Mouse (Mus musculus): ENCODE measurements around the gene Fam131b. TPM values are rescaled to one million over a fixed set of nuclear protein-coding genes. Genes with fewer than 3 reads are reported as not detected.

The Fam131b gene
- polyA plus RNA-seq, 1 experiment from 2014 or later = 3.6 TPM

DNA sequence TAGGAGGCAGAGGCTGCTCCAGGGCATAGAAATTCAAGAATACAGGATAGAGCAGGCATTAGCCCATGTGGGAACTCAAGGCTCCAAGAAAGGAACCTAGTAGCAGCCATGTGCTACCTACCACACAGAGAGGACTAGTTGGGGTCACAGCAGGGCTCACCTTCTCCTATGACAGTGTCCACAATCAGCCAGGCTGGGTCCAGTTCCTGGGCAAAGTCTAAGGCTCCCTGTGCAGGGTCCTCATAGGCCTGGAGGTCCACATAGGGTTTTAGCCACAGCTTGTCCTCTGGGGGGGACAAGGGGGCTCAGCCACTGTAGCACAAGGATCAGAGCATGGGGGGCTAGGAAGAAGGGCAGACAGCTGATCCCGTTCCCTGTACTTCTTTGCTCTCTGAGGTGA is 38.1 kb upstream of the Fam131b start:
- H3K27ac ChIP-seq = no peak overlapping the region
- H3K4me2 ChIP-seq = no peak overlapping the region
- H3K9me3 ChIP-seq = no peaks in the 10 kb centered on the region
- H3K9ac ChIP-seq = no peak overlapping the region
- ATAC-seq (ENCODE audit: low FRiP score) = no peak
- WGBS = 65% methylated on average over 1 of the region's 1 CpGs
- peaks cover 26% of the 10 kb centered on the region for H3K36me3 ChIP-seq (replicated peaks)
- H3K4me1 ChIP-seq = peaks cover 3% of the 10 kb centered on the region; the same call in 1 of the 2 replicates
- no peaks in the 10 kb centered on the region for H3K27me3 ChIP-seq
- H3K4me3 ChIP-seq (replicated peaks) = no peak overlapping the region

DNA sequence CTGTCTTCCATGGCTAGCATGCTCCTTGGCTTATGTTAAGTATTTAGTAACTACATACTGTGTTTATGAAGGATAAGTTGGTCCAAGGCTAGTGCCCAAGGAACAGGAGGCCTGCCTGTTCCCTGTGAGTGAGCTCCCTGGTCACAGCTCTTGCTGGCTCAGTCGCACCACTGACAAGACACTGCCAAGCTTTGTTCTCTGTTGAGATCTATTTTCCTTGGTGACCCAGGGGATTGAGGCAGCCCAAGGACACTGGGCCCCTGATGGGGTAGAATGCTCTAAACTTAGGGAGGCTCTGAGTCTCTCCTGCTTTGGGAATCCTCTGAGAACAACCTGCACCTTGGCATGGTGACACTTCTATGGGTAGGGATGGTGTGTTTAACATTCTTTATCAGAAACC is 37.6 kb upstream of the Fam131b start:
- Histone ChIP-seq H3K4me3 (replicated peaks) (no peak overlapping the region), H3K9ac (no peak overlapping the region), H3K4me1 (peaks cover 3% of the 10 kb centered on the region; the same call in 1 of the 2 replicates), H3K27me3 (no peaks in the 10 kb centered on the region), H3K9me3 (no peaks in the 10 kb centered on the region), H3K27ac (no peak overlapping the region), H3K36me3 (replicated peaks) (peaks cover 30% of the 10 kb centered on the region), H3K4me2 (no peak overlapping the region)
- WGBS = 72% methylated on average over 1 of the region's 1 CpGs
- no peak for ATAC-seq (ENCODE audit: low FRiP score)

DNA sequence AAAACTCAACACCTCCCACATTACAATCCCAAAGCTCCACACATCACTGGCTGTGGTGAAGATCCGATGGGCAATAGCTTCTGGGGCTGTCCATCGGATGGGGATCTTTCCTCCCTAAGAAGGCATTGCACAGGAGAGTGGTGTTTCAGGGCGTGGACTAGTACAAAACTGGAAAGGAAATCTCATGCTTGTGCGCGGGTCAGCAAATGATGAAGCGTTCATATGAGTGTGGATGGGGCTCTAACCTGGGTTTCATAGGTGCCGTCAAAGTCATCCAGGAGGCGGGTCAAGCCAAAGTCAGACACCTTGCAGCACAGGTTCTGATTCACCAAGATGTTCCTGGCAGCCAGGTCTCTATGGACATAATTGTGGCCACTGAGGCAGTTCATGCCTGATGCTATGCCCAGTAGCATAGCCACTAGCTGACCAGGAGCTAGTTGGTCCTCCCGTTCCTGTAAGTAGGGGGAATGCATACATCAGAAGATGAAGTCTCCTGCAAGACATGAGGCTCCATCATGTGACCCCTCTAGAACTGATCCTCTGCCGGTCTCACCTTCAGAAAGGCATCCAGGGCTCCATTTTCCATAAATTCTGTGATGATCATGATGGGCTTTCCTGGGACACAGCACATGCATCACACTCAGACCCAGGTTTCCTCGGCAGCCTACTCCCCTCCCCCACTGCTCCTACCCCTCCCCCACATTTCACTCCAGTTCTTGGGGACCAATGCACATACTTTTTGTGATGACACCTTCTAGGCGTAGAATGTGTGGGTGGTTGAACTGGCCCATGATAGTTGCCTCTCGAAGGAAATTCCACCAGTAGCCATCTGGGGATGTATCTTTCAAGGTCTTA is 36.8 kb upstream of the Fam131b start:
- peaks cover 38% of the 10 kb centered on the region for H3K36me3 ChIP-seq (replicated peaks)
- no peaks in the 10 kb centered on the region for H3K27me3 ChIP-seq
- H3K4me1 ChIP-seq = peaks cover 3% of the 10 kb centered on the region; the same call in 1 of the 2 replicates
- H3K9me3 ChIP-seq = no peaks in the 10 kb centered on the region
- no peak overlapping the region for H3K4me2 ChIP-seq
- H3K27ac ChIP-seq = no peak overlapping the region
- no peak overlapping the region for H3K9ac ChIP-seq
- no peak for ATAC-seq (ENCODE audit: low FRiP score)
- H3K4me3 ChIP-seq (replicated peaks) = no peak overlapping the region
- 95% methylated on average over 13 of the region's 13 CpGs for WGBS

DNA sequence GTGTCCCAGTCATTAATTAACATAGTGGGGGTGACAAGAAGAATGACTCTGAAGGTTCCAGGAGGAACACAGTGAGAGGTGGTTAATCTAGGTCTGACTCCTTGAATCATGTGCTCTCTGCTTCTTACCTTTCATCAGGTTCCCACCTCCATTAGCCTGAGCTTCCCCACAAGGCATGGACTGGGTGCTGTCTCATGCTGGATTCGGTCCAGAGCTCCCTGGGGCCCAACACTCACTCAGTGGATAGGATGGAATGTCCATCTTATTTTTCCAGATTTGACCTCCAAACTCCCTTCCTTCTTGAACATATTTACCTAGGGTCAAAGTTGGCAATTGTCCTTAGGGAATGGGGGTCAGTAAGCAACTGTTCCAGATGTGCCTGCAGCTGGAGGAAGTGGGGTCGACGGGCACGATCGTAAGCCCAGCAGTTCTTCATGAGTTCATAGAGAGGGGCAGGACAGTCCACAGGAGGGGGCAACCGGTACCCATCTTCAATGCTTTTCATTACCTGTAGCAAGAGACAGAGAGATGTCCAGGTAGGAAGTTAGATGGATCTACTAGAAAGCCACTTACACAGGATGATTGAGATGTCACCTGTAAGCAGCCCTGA is 35.9 kb upstream of the Fam131b start:
- peaks cover 3% of the 10 kb centered on the region; the same call in 1 of the 2 replicates for H3K4me1 ChIP-seq
- ATAC-seq (ENCODE audit: low FRiP score) = no peak
- no peak overlapping the region for H3K9ac ChIP-seq
- no peak overlapping the region for H3K27ac ChIP-seq
- H3K9me3 ChIP-seq = no peaks in the 10 kb centered on the region
- WGBS = 95% methylated on average over 6 of the region's 6 CpGs
- no peak overlapping the region for H3K4me2 ChIP-seq
- peaks cover 48% of the 10 kb centered on the region for H3K36me3 ChIP-seq (replicated peaks)
- no peaks in the 10 kb centered on the region for H3K27me3 ChIP-seq
- H3K4me3 ChIP-seq (replicated peaks) = no peak overlapping the region

- no peaks in the 10 kb centered on the region for H3K9me3 ChIP-seq
- no peak overlapping the region for H3K4me2 ChIP-seq
- no peak overlapping the region for H3K9ac ChIP-seq
- no peak for ATAC-seq (ENCODE audit: low FRiP score)
- no peak overlapping the region for H3K27ac ChIP-seq
- H3K4me1 ChIP-seq = peaks cover 3% of the 10 kb centered on the region; the same call in 1 of the 2 replicates
- no peaks in the 10 kb centered on the region for H3K27me3 ChIP-seq
- H3K4me3 ChIP-seq (replicated peaks) = no peak overlapping the region
- 81% methylated on average over 9 of the region's 9 CpGs for WGBS
- H3K36me3 ChIP-seq (replicated peaks) = peaks cover 52% of the 10 kb centered on the region
These were observed 35.1 kb upstream of the Fam131b start for GRCm38 (mm10) chr6:42359364-42360147.

DNA sequence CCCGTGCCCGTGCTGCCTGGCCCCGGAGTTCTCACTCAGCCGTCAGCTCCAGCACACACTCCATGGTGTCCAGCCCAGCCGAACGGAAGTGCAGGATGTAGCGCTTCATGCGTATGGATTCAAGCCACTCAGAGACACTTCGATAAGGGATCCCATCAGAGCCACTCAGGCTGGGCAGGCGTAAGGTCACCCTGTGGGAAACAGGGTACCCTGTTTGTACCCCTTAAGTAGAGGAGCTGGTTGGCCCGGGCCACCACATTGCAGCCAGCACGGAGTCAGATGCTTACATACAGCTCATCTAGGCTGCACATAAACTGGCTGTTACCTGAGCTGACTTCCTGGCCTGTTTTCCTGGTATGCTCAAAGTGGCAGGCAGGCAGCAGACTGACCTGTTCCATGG is 34.5 kb upstream of the Fam131b start:
- whole genome bisulfite sequencing = 93% methylated on average over 12 of the region's 12 CpGs
- Histone ChIP-seq H3K27ac (no peak overlapping the region), H3K27me3 (no peaks in the 10 kb centered on the region), H3K4me1 (peaks cover 10% of the 10 kb centered on the region), H3K4me2 (no peak overlapping the region), H3K36me3 (replicated peaks) (peaks cover 52% of the 10 kb centered on the region), H3K4me3 (replicated peaks) (no peak overlapping the region), H3K9me3 (no peaks in the 10 kb centered on the region), H3K9ac (no peak overlapping the region)
- no peak for ATAC-seq (ENCODE audit: low FRiP score)

- WGBS = 80% methylated on average over 6 of the region's 6 CpGs
- no peaks in the 10 kb centered on the region for H3K9me3 ChIP-seq
- no peak overlapping the region for H3K4me3 ChIP-seq (replicated peaks)
- H3K9ac ChIP-seq = no peak overlapping the region
- no peak overlapping the region for H3K27ac ChIP-seq
- H3K27me3 ChIP-seq = no peaks in the 10 kb centered on the region
- H3K4me1 ChIP-seq = peaks cover 18% of the 10 kb centered on the region
- H3K4me2 ChIP-seq = no peak overlapping the region
- ATAC-seq (ENCODE audit: low FRiP score) = no peak
- peaks cover 54% of the 10 kb centered on the region for H3K36me3 ChIP-seq (replicated peaks)
These were observed 33.5 kb upstream of the Fam131b start for GRCm38 (mm10) chr6:42357901-42358300.

DNA sequence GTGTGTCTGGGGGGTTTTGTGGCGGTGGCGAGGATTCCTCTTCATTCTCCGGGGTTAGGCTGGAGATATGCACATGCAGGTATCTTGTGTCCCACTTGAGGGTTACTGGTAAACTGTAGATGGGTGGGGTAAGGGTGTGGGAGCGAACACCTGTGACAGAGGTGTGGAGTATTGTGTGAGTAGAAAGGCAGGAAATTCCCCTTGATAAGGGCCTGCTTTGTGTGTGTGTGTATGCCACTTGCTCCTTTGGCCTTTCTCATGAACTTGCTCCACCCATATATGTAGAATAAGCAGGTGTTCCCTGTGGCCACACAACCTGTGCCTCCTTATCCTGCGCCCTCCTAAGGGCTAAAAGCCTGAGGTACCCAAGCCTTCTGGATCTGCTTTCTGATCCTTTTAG is 32.5 kb upstream of the Fam131b start:
- WGBS = 94% methylated on average over 5 of the region's 5 CpGs
- peaks cover 63% of the 10 kb centered on the region for H3K36me3 ChIP-seq (replicated peaks)

DNA sequence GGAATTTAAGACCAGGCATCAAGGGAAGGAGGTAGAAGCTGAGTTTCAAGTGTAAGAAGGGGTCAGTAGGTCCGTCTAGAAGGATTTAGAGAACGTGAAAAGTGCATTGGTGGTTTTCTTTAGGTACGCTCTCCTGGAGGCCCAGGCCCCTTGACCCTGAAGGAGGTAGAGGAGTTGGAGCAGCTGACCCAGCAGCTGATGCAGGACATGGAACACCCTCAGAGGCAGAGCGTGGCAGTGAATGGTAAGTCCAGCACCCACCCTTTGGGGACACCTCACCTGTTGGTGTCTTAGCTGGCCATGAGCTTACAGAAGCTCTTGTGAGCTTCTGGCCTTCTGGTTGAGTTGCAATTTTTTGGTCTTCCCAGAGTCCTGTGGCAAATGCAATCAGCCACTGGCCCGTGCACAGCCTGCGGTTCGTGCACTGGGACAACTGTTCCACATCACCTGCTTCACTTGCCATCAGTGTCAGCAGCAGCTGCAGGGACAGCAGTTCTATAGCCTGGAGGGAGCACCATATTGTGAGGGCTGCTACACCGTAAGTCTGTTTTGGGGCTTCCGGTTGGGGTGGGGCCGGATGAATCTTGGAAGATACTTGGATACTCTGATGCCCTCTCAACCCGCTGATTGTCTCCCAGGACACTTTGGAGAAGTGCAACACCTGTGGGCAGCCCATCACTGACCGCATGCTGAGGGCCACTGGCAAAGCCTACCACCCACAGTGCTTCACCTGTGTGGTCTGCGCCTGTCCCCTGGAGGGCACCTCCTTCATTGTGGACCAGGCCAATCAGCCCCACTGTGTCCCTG is 31.6 kb upstream of the Fam131b start:
- 93% methylated on average over 13 of the region's 13 CpGs for WGBS
- Histone ChIP-seq H3K4me3 (replicated peaks) (no peak overlapping the region), H3K4me1 (peaks cover 29% of the 10 kb centered on the region), H3K27me3 (no peaks in the 10 kb centered on the region), H3K36me3 (replicated peaks) (peaks cover 68% of the 10 kb centered on the region), H3K4me2 (no peak overlapping the region), H3K27ac (no peak overlapping the region), H3K9ac (no peak overlapping the region), H3K9me3 (no peaks in the 10 kb centered on the region)
- ATAC-seq (ENCODE audit: low FRiP score) = no peak

More for the DNA sequence above, 32.5 kb upstream of the Fam131b start:
- no peak for ATAC-seq (ENCODE audit: low FRiP score)
- no peak overlapping the region for H3K4me2 ChIP-seq
- no peak overlapping the region for H3K4me3 ChIP-seq (replicated peaks)
- H3K9ac ChIP-seq = no peak overlapping the region
- H3K27ac ChIP-seq = no peak overlapping the region
- no peaks in the 10 kb centered on the region for H3K9me3 ChIP-seq
- peaks cover 20% of the 10 kb centered on the region for H3K4me1 ChIP-seq
- no peaks in the 10 kb centered on the region for H3K27me3 ChIP-seq

- Histone ChIP-seq H3K4me2 (no peak overlapping the region), H3K36me3 (replicated peaks) (peaks cover 68% of the 10 kb centered on the region)
- 87% methylated on average over 6 of the region's 6 CpGs for WGBS
These were observed 30.9 kb upstream of the Fam131b start for GRCm38 (mm10) chr6:42355366-42355765.

DNA sequence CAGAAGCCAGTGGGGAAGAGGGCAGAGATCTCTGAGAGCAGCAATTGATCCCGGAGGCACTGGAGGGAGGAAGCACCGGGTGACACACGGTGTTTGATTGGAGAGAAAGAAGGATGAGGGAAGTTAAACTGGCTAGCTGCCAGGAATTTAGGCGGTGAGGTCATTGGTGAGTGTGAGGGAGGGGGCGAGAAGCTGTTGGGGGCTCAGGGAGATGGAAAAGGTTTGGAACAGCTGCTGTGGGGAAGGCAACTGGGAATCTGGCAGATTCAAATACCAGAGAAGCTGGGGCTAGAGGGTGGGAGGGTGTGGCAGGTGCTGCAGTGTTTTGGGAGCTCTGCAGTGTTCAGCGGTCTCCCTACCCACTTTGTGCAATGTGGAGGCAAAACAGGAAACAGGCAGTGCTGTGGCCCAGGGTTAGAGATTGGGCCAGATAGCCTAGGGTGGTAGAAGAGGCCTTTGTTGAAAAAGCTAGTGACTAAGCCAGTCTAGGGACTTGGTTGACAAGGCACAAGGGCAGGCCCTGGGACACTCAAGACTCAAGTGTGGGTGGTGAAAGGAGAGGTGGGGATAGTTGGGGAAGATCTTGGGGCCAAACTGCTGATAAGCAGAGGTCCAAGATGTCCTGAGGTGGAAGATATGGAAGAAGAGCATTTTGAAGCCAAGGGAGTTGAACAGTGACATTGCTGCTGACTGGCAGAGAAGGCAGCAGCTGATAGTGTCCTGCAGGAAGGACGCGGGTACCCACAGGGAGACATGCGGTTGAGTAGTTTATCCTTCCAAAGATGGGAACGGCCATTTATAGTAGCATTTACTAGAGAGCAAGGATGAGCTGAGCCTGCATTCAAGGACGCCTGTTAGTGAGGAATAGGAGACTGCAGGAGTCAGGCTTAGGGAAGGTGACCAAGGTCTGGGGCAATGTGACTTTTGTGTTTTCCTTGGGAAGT is 29.9 kb upstream of the Fam131b start:
- 69% methylated on average over 11 of the region's 11 CpGs for WGBS
- no peak overlapping the region for H3K4me3 ChIP-seq (replicated peaks)
- no peak for ATAC-seq (ENCODE audit: low FRiP score)
- H3K4me2 ChIP-seq = no peak overlapping the region
- H3K36me3 ChIP-seq (replicated peaks) = peaks cover 60% of the 10 kb centered on the region
- peaks cover 35% of the 10 kb centered on the region for H3K4me1 ChIP-seq
- H3K9me3 ChIP-seq = no peaks in the 10 kb centered on the region
- no peaks in the 10 kb centered on the region for H3K27me3 ChIP-seq
- H3K9ac ChIP-seq = no peak overlapping the region
- H3K27ac ChIP-seq = no peak overlapping the region

More at GRCm38 (mm10) chr6:42355366-42355765, 30.9 kb upstream of the Fam131b start:
- ATAC-seq (ENCODE audit: low FRiP score) = no peak
- peaks cover 35% of the 10 kb centered on the region for H3K4me1 ChIP-seq
- H3K4me3 ChIP-seq (replicated peaks) = no peak overlapping the region
- no peak overlapping the region for H3K27ac ChIP-seq
- H3K27me3 ChIP-seq = no peaks in the 10 kb centered on the region
- no peaks in the 10 kb centered on the region for H3K9me3 ChIP-seq
- no peak overlapping the region for H3K9ac ChIP-seq

Data from forebrain, embryonic 12.5 days (tissue).